Mouse (Mus musculus) skeletal muscle tissue, postnatal 0 days (tissue): Measurements from ENCODE around the gene Cycs. TPM values are rescaled to one million over a fixed set of nuclear protein-coding genes. Genes with fewer than 3 reads are reported as not detected.

Experiments
- microRNA-seq, 2 experiments: library from miRNA; unstranded; fragments of <30 nt; microRNA quantifications; one replicate each; pipeline ENCODE4; 2016
- polyA plus RNA-seq: library from polyadenylated mRNA; unstranded; fragments of >200 nt; fragmentation: Nextera tagmentation; extraction: Ambion mirVana; gene quantifications from 2 replicates; pipeline ENCODE4 v1.2.1, GENCODE M21; 2015

Gene Cycs
- 193 and 235 TPM in 2 replicates for polyA plus RNA-seq

DNA sequence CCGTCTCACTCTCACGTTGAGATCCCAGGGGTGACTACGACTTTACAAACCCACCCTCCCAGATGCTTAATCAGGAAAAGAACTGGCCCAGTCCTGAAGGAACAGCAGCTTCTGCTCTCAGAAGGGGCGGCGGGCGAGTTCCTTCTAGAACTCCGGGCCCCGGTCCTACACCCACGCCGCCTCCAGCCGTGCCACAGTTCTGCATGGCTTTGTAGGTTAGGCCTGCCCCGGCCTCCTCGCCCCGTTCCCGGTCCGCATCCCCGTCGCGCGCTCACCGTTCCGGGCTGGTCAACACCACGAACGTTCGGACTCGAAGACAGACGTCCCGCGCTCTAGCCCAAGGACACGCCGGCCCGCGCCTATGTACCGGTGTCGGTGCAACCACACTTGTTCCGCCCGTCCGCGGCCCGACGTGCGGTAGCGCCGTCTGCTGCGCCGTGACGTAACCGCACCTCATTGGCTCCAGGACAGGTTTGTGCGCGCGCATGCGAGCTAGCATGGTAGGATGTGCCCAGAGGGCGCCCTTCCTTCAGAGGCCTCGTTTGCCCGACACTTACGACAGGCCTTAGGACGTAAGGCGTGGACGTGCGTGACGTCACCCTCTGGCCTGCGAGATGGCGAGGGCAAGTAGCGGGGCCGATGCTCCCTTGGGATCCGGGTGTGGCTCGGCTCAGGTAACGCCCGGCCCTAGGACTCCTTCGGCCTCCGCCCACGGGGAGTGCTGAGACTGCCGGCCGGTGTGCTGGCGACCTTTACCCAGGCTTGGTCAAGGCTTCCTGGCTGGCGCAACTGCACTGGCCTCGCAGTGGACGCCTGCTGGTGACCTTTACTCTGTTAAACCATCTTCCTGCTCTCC is at the start of gene Cycs:
Cycs (minus strand) TSS at position 398 of the 856 bp plus-strand sequence.

DNA sequence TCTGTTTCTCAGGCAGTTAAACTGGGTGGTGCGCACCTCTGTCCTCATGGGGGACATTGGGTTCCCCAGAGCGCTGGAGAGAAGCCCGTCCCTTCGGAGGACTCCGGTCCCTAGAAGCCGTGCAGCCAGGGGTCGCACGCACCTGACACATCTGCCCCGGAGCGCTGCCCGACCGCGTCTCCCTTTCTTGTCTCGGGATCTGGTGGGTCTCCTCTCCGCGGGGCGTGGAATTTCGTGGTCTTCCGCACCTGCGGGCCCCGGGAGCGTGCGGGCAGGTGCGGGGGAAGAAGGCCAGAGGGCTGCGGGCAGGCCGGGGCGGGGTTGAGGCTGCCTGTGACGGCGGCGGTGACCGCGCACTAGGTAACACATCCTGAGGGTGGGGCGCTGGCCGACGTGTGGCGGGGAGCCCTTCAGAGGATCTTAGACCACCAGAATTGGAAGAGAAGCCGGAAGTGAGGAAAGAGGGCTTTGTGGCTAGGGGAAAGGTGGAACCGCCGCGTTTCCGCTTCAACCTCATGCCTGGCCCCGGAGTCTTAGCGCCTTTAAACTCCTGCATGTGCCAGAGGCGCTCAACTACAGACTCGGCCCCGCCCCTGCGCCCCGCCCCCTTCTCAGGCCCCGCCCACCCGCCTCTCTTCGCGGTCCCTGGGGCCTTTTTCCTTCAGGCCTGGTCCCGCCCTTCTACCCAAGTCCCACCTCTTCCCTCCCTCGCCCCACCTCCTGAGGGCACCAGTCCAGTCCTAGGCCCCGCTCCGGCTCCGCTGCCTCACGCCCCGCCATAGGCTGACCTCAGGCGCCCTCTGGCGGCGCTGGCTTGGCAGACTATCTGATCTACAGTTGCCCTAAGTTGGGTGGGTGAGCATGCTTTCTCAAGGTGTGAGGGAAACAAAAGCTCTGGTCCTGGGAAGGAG is 30.2 kb upstream of the Cycs start, which contains the start of gene 4921507P07Rik:
4921507P07Rik (minus strand) TSS at position 332 of the 911 bp plus-strand sequence.

Small RNA genes within 50 kb of the gene (microRNA-seq; reads per million reads assigned to microRNA genes)
- 0 reads per million in 2 experiments for gene Mir6371

Other genes starting within 250 kb of the Cycs start
- gene Osbpl3, start 110.3 kb downstream of the Cycs start, polyA plus RNA-seq: 4.2 and 4.9 TPM in 2 replicates
- gene 4921507P07Rik, start 30.1 kb upstream of the Cycs start, polyA plus RNA-seq: 0.22 and 0.35 TPM in 2 replicates
- not detected in 2 replicates for gene Npvf, start 87.9 kb upstream of the Cycs start, polyA plus RNA-seq